11 mouse cellular contexts compared by ENCODE assay signal in genomic region chr10:39552903-39553302, GRCm38 (mm10). TPM values are rescaled to one million over a fixed set of nuclear protein-coding genes. Genes with fewer than 3 reads are reported as not detected.
DNase-seq lines count a peak whose midpoint lies in the region; ATAC-seq and TF ChIP-seq lines count a peak whose summit lies in the region.
"Had no signal": no experiment of that assay in that cellular context is flagged by ENCODE, and none has a peak within 500 bp of the region (broad histone marks: within the 10 kb centered on the region; RNA-seq: fewer than 3 reads in every experiment).

No protein-coding gene starts in this region.

- peaks cover 11% of the 10 kb centered on the region; the same call in 1 of the 2 replicates for H3K36me3 ChIP-seq in lung, embryonic 14.5 days (ENCODE audit: insufficient read depth)
- H3K36me3 ChIP-seq in forebrain, embryonic 12.5 days (replicated peaks) = peaks cover 10% of the 10 kb centered on the region; the same call in 1 of the 2 replicates
- H3K36me3 ChIP-seq in limb, embryonic 11.5 days (ENCODE audit: control insufficient read depth, insufficient read depth, low read length) = no peaks in the 10 kb centered on the region; the same call in 1 of the 2 replicates

- H3K9me3 ChIP-seq in lung, embryonic 14.5 days (ENCODE audit: low read depth, low read length) = no peaks in the 10 kb centered on the region
- H3K9me3 ChIP-seq in forebrain, embryonic 12.5 days = no peaks in the 10 kb centered on the region
- no peaks in the 10 kb centered on the region for H3K9me3 ChIP-seq in limb, embryonic 11.5 days (ENCODE audit: control insufficient read depth, low read length)

- H3K4me3 ChIP-seq in lung, embryonic 14.5 days (ENCODE audit: low read depth, low read length) = no peak overlapping the region
- no peak overlapping the region for H3K4me3 ChIP-seq in forebrain, embryonic 12.5 days (replicated peaks)
- H3K4me3 ChIP-seq in limb, embryonic 11.5 days (ENCODE audit: low read depth, low read length) = no peak overlapping the region
- H3K4me3 ChIP-seq in olfactory bulb, adult 2 months (ENCODE audit: insufficient read depth, low read depth, low read length) = no peak overlapping the region

- no peak overlapping the region for H3K9ac ChIP-seq in lung, embryonic 14.5 days
- 0 out of 2 replicates have a peak overlapping the region, but pooled peaks have one; percentile 29 for H3K9ac ChIP-seq in forebrain, embryonic 12.5 days
- H3K9ac ChIP-seq in limb, embryonic 11.5 days (ENCODE audit: low read length) = no peak overlapping the region
- H3K9ac ChIP-seq: liver, embryonic 14.5 days had no signal

- no peak for DNase-seq in lung, embryonic 14.5 days
- DNase-seq in lung, postnatal 25 days (ENCODE audit: low spot score) = no peak
- DNase-seq in limb, embryonic 11.5 days (ENCODE audit: low spot score) = no peak
- no peak for DNase-seq in embryo, embryonic 11 days
- no peak for DNase-seq in layer of hippocampus, postnatal 25 days (ENCODE audit: extremely low spot score in 1 of 2, low spot score in 1 of 2)
- DNase-seq: right cerebral cortex, postnatal 25 days had no signal

- H3K4me2 ChIP-seq in lung, embryonic 14.5 days = no peak overlapping the region
- H3K4me2 ChIP-seq in forebrain, embryonic 12.5 days = peak overlapping the region; percentile 10; the same call in 1 of the 2 replicates
- no peak overlapping the region for H3K4me2 ChIP-seq in limb, embryonic 11.5 days (ENCODE audit: low read depth, severe bottlenecking)

- H3K4me1 ChIP-seq in lung, embryonic 14.5 days (ENCODE audit: insufficient read depth) = peaks cover 39% of the 10 kb centered on the region
- peaks cover 83% of the 10 kb centered on the region for H3K4me1 ChIP-seq in forebrain, embryonic 12.5 days
- peaks cover 50% of the 10 kb centered on the region for H3K4me1 ChIP-seq in limb, embryonic 11.5 days (ENCODE audit: control insufficient read depth, insufficient read depth, low read length)
- H3K4me1 ChIP-seq in olfactory bulb, adult 2 months (ENCODE audit: control insufficient read depth, insufficient read depth, low read length) = peaks cover 33% of the 10 kb centered on the region

- ATAC-seq in lung, embryonic 14.5 days (ENCODE audit: insufficient read depth) = no peak
- 0 out of 2 replicates have a peak, but pooled peaks have one; percentile 25 for ATAC-seq in forebrain, embryonic 12.5 days (ENCODE audit: low FRiP score)
- ATAC-seq in limb, embryonic 11.5 days (ENCODE audit: insufficient number of reproducible peaks, low FRiP score, low TSS enrichment, low read depth) = no peak
- ATAC-seq: activated CD4-positive, CD25-positive, alpha-beta regulatory T cell, adult 4 months had no signal

- peak overlapping the region; percentile 60; the same call in 1 of the 2 replicates for H3K27ac ChIP-seq in lung, embryonic 14.5 days (ENCODE audit: low read depth)
- H3K27ac ChIP-seq in forebrain, embryonic 12.5 days = peak overlapping the region; percentile 93
- H3K27ac ChIP-seq in limb, embryonic 11.5 days (replicated peaks; ENCODE audit: low read depth, low read length) = peak overlapping the region; percentile 47; the same call in 1 of the 2 replicates
- H3K27ac ChIP-seq in olfactory bulb, adult 2 months (ENCODE audit: insufficient read depth, low read depth, low read length) = peak overlapping the region; percentile 12; the same call in 1 of the 2 replicates
- H3K27ac ChIP-seq: liver, embryonic 14.5 days had no signal

- TF ChIP-seq POLR2A in olfactory bulb, adult 2 months (IDR thresholded peaks at IDR 0.05; ENCODE audit: insufficient read depth, low read depth, low read length) = no peak

- no peak for TF ChIP-seq CTCF in lung, embryonic 14.5 days (IDR thresholded peaks at IDR 0.05; ENCODE audit: low read depth)
- TF ChIP-seq CTCF in olfactory bulb, adult 2 months (IDR thresholded peaks at IDR 0.05; ENCODE audit: insufficient read depth, low read depth, low read length) = no peak

- no peaks in the 10 kb centered on the region for H3K27me3 ChIP-seq in lung, embryonic 14.5 days (ENCODE audit: insufficient read depth, low read length)
- H3K27me3 ChIP-seq in forebrain, embryonic 12.5 days = no peaks in the 10 kb centered on the region
- H3K27me3 ChIP-seq in limb, embryonic 11.5 days (ENCODE audit: control insufficient read depth, insufficient read depth, low read length) = no peaks in the 10 kb centered on the region
- H3K27me3 ChIP-seq: CH12.LX had no signal

- 55% methylated on average over 5 of the region's 5 CpGs for WGBS in lung, embryonic 14.5 days
- 12% methylated on average over 5 of the region's 5 CpGs for WGBS in forebrain, embryonic 12.5 days
- WGBS in limb, embryonic 11.5 days = 47% methylated on average over 5 of the region's 5 CpGs
- 24% methylated on average over 5 of the region's 5 CpGs for WGBS in olfactory bulb, adult 2 months

RNA-seq across cellular contexts. Expression of gene Traf3ip2, which starts 59.8 kb away (rescaled TPM):
- 27.9 TPM in 2 replicates for polyA plus RNA-seq in lung, embryonic 14.5 days (2014; fragmentation: Nextera tagmentation; extraction: Ambion mirVana)
- 4.7 and 6.0 TPM in 2 replicates for polyA plus RNA-seq in forebrain, embryonic 12.5 days (2016; fragmentation: Nextera tagmentation; extraction: Ambion mirVana)
- polyA plus RNA-seq in limb, embryonic 11.5 days (2014; fragmentation: Nextera tagmentation; extraction: Ambion mirVana) = 5.9 and 8.0 TPM in 2 replicates
- polyA plus RNA-seq in olfactory bulb, adult 2 months (2012; ENCODE audit: insufficient read depth, insufficient read length, low replicate concordance, missing spikeins) = not detected in 2 replicates
- total RNA-seq in layer of hippocampus, postnatal 25 days (2021) = 1 to 10 TPM; 1.9 to 2.0 TPM

Comparison
In these comparisons a context has a peak if more than half of its experiments do, and no peak if none do; other contexts are left out.
1. H3K27ac ChIP-seq: peak in every context shown above with its lines; median percentile 93 in forebrain, embryonic 12.5 days; 60 in lung, embryonic 14.5 days; 47 in limb, embryonic 11.5 days; 12 in olfactory bulb, adult 2 months.